Mouse (Mus musculus) mature B cell (primary cell): ENCODE measurements around the gene Zfp108.

Experiments used
- in situ Hi-C: fragments of 300-500 bp; cut with MboI; formaldehyde crosslinking; loops from 2 replicates; pipeline ENCODE4 v1.14.3; 2019

The Zfp108 gene

GRCm38 (mm10) chr7:24286090-24286489 lies 31.5 kb downstream of the Zfp108 start:
- in situ Hi-C loops, result no loop called here

- in situ Hi-C loops, result no loop called here
Measured at GRCm38 (mm10) chr7:24286916-24287315, 32.3 kb downstream of the Zfp108 start.

- in situ Hi-C loops, result no loop called here
Measured at GRCm38 (mm10) chr7:24287670-24288069, 33.1 kb downstream of the Zfp108 start.

DNA sequence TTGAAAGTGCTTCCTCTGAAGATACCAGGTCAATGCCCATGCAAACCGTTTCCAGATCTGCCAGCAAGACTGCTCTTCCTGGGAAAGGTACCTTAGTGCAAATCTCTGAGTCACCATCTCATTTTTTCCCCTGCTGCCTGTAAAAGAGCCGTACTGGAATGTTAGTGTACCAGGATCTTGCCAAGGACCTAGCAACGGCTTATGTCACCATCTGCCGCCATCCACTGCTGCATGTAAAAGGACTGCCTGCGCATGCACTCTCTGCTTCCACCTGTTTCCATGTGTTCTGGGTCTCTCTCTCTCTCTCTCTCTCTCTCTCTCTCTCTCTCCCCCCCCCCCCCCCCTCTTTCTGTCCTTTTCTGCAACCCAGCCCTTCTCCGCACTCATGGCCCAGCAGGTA lies 33.9 kb downstream of the Zfp108 start:
- in situ Hi-C loops, result no loop called here

- in situ Hi-C loops, result no loop called here
Measured at GRCm38 (mm10) chr7:24290106-24290693, 35.6 kb downstream of the Zfp108 start.

DNA sequence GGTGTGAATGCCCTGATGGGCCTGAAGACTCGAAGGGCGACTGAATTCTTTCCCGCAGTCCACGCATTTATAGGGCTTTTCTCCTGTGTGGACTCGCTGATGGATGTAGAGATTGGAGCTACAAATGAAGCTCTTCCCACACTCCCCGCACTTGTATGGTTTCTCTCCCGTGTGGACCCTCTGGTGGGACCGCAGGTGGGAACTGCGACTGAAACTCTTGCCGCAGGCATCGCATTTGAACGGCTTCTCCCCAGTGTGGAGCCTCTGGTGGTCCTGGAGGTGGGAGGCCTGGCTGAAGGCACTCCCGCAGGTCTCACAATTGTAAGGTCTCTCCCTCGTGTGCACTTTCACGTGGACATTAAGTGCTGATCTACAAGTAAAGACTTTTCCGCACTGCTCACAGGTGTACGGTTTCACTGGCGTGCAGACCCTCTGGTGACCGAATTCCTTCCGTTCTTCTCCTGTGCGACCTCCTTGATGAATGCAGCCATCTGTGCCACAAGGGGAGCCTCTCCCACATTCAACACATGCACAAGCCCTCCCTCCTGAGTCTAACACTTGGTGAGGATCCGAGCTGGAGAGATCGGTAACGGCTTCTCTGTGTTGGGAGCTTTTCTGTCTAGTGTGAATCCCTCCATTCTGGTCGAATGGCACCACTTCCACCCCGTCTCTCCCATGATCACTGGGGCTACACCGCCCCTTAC lies 36.9 kb downstream of the Zfp108 start:
- in situ Hi-C loops, result no loop called here

GRCm38 (mm10) chr7:24293061-24293851 lies 38.7 kb downstream of the Zfp108 start:
- in situ Hi-C loops, result no loop called here

DNA sequence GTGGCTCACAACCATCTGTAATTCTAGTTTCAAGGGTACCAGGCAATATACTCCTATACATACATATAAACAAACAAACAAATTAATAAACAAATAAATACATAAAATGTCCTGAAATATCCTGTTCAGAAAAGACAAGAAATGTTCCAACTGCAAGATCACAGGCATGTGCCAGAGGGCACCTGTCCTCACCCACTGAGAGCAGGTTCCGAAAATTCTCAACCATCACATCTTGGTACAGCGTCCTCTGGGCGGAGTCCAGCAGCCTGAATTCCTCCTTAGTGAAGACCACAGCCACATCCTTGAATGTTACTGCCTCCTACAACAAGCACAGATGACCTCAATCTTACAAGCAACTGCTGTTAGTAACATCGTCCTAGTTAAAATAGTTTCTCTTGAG lies 40.2 kb downstream of the Zfp108 start:
- in situ Hi-C loops, result no loop called here

GRCm38 (mm10) chr7:24295376-24295775 lies 40.8 kb downstream of the Zfp108 start:
- in situ Hi-C loops, result no loop called here

DNA sequence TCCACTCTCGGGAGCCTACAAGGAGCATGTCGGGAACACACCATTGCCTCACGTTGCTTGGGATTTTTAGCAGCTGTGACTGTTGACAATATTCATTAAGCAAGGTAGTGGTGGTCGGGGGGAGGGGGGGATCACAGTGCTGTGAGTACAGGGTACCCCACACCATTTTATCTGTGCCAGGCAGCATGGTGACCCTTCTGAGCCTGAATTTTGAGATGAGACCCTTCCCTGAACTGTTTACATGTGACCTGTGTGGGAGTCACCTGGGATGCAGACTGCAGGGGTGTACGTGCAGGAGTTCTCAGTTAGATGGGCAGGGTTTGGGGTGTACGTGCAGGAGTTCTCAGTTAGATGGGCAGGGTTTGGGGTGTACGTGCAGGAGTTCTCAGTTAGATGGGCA lies 41.8 kb downstream of the Zfp108 start:
- in situ Hi-C loops, result no loop called here

- in situ Hi-C loops, result no loop called here
Measured at GRCm38 (mm10) chr7:24297361-24298095, 42.9 kb downstream of the Zfp108 start.

DNA sequence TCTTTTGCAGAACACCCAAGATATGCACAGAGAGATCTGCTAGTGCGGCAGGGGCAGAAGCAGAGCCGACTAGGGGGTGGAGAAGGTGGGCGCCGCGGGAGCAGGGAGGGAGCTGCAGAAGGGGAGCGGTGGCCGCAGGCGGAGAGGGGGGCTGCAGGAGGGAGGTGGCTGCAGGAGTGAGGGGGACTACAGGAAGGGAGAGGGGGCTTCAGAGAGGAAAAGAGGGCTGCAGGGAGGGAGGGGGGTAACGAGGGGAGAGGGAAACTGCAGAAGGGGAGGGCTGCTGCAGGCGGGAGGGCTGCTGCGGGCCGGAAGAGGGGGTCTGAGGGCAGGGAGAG lies 44.0 kb downstream of the Zfp108 start:
- in situ Hi-C loops, result no loop called here

GRCm38 (mm10) chr7:24298973-24299708 lies 44.5 kb downstream of the Zfp108 start:
- in situ Hi-C loops, result no loop called here

DNA sequence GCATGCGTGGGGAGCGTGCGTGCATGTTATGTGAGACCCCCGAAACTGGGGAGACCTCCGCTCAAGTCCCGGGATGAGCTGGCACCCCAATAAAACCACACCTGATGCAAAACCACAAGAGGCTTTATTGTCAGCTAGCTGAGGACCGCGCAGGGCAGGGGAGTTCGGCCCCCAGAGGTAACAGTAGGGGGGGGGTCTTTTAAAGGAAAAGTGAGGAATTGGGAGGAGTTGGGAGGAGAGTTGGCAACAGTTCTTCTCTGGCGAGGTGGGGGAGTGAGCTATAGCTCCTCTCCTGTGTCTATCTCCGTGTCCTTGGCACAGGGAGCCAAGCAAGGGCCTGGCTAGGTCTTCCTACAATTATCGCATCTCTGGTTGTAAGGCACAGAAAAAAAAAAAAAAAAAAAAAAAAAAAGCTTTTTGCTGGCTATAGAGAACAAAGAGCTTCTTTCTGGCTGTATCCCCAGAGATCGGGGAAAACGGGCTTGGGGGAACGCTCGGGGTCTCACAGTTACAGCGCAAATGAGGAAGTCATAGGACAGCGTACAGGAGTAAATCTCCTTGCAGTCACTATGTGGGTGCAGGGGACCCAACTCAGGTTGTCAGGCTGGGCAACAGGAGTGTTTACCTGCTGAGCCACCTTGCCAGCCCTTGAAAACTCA lies 45.4 kb downstream of the Zfp108 start:
- in situ Hi-C loops, result no loop called here

DNA sequence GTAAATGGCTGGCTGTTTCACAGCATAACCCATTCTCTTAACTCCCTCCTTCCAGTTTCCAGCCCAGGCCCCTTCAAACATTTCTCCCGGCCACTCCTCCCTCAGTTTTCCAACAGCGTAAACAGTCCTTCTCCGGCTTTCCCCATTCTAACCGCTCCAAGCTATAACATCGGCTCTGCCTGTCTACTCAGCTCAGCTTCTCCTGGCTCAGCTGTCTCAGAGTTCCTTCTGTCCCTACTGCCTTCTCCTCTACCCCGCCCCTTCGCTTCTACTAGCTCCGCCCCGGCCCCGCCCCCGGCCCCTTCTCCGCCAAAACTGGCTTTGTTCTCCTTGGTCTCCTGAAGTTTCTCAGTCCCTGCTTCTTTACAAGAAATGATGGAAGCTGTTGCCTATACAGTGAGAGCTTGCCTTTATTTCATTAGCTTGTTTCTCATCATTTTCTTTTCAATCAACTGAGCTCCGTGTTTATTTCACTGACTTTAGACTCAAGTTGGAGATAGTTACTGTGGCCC lies 46.2 kb downstream of the Zfp108 start, which contains the start of gene Zfp61:
Gene Zfp61, minus strand, starts transcription at position 462 of the 512 bp plus-strand sequence.
- in situ Hi-C loops, result no loop called here
